Mouse (Mus musculus) right cerebral cortex, postnatal 36 days (tissue): ENCODE results near the gene Zfp709.
"Not testable (repeated sequence)": the region's sequence is repeated elsewhere in the genome, so short reads cannot be mapped to it uniquely, and the experiment has no call there.

Experiments
- DNase-seq, 2 experiments: peaks; one replicate each; pipeline ENCODE4 v3.0.0; 2022; ENCODE audit warnings: low spot score in 2 of 2, mixed read lengths in 1 of 2

Zfp709 gene

GRCm38 (mm10) chr8:71925791-71926190 is 44.0 kb downstream of the Zfp709 start:
- no peak for DNase-seq

- DNase-seq, result no peak
Measured at GRCm38 (mm10) chr8:71926551-71926950, 44.7 kb downstream of the Zfp709 start.

- no peak for DNase-seq
Measured at GRCm38 (mm10) chr8:71927779-71928178, 46.0 kb downstream of the Zfp709 start.

- not testable (repeated sequence) for DNase-seq
Measured at GRCm38 (mm10) chr8:71938037-71938436, 56.2 kb downstream of the Zfp709 start.

GRCm38 (mm10) chr8:71940293-71941208 is 58.7 kb downstream of the Zfp709 start:
- no peak for DNase-seq

GRCm38 (mm10) chr8:71941776-71942175 is 60.0 kb downstream of the Zfp709 start:
- no peak for DNase-seq
